Mouse (Mus musculus) G1E (cell line): ENCODE data around the gene Ebp. TPM values are rescaled to one million over a fixed set of nuclear protein-coding genes. Genes with fewer than 3 reads are reported as not detected.

ENCODE experiments used
- ATAC-seq: 2 replicates; pipeline ENCODE4 v1.8.0; 2016; ENCODE audit warnings: mild to moderate bottlenecking; ENCODE audit not compliant: insufficient number of reproducible peaks, poor library complexity, low FRiP score, severe bottlenecking; ENCODE audit errors: extremely low read depth
- DNase-seq: peaks from one replicate; pipeline ENCODE4 v3.0.0; 2012; ENCODE audit warnings: low spot score
- H3K27me3 ChIP-seq: 2 replicates; pipeline ENCODE4 v1.6.1; 2012; ENCODE audit warnings: mild to moderate bottlenecking, low read length, inconsistent platforms; ENCODE audit not compliant: insufficient read depth
- H3K36me3 ChIP-seq: replicated peaks from 2 replicates; pipeline ENCODE3; 2012; ENCODE audit warnings: mild to moderate bottlenecking, inconsistent platforms
- H3K4me1 ChIP-seq: 2 replicates; pipeline ENCODE4 v1.6.1; 2012; ENCODE audit warnings: low read depth, low read length, inconsistent platforms, mixed read lengths; ENCODE audit not compliant: insufficient read depth
- H3K4me3 ChIP-seq: 2 replicates; pipeline ENCODE4 v1.5.1; 2012; ENCODE audit warnings: low read depth, mild to moderate bottlenecking, inconsistent platforms, low read length, moderate library complexity, mixed read lengths
- H3K9me3 ChIP-seq: replicated peaks from 2 replicates; pipeline ENCODE4 v1.6.1; 2012; ENCODE audit warnings: inconsistent platforms
- CTCF ChIP-seq: IDR thresholded peaks from 2 replicates; pipeline ENCODE4 v1.5.1; 2012; ENCODE audit warnings: low read depth, low read length, inconsistent platforms, mixed read lengths
- GATA1 ChIP-seq: IDR thresholded peaks from 2 replicates; pipeline ENCODE4 v1.6.1; 2012; ENCODE audit warnings: borderline replicate concordance, low read length, inconsistent platforms, mixed read lengths
- GATA2 ChIP-seq: IDR thresholded peaks from 2 replicates; pipeline ENCODE4 v1.6.1; 2012; ENCODE audit warnings: low read depth, low read length, inconsistent platforms, borderline replicate concordance
- POLR2AphosphoS5 ChIP-seq: IDR thresholded peaks from 2 replicates; pipeline ENCODE4 v1.6.1; 2012; ENCODE audit warnings: low read depth, low read length, inconsistent platforms; ENCODE audit not compliant: insufficient replicate concordance
- TAL1 ChIP-seq: conservative IDR thresholded peaks from 2 replicates; pipeline ENCODE4 v1.6.1; 2012; ENCODE audit warnings: low read depth, low read length, inconsistent platforms, mixed read lengths
- polyA plus RNA-seq: library from polyadenylated mRNA; stranded (reverse); fragments of >175 nt; gene quantifications from 2 replicates; pipeline ENCODE4 v1.2.3, GENCODE M21; 2012
- total RNA-seq, 2 experiments: library from RNA; stranded (forward) in 1 of 2; stranded (reverse) in 1 of 2; fragments of 200-1000 nt in 1 of 2; fragments of >200 nt in 1 of 2; fragmentation: Nextera tagmentation in 1 of 2; gene quantifications; 2 replicates each; pipeline ENCODE4 v1.2.3; 2014 to 2017

Ebp gene
- total and polyA plus RNA-seq, 3 experiments: 2.3 to 52.7 (median 17.1) TPM

DNA sequence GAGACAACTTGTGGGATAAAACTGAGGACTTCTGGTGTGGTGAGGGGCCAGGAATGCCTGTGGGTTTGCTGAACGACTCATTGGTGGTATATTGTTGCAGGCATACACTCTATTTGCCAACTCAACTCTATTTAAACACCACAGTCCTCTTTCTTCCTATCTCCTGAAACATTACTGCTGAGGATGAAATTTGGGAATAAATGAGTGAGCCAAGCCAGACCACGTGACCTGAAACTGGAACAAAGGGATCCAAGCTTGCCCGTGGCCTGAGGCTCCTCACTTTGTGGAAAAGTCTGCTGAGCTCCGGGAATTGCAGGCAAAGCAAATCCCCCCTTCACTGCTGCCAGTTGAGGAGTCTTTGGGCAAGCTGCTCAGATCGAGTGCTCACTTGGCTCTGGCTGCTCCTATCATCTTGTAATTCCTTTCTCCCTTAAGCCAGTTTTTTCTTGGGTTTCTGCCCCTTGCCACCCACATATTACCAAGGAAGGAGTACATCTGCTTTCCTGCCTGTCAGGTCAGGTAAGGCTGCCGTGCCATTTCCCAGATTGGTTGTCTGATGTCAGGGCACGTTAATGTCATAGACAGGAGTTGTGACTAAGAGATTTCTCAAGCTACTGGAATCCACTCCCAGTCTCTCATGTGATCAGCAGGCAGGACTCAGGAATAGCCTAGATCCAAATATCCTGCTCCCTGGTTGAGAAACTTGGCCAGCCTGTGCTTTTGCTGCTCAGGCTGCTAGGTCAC lies 29.5 kb upstream of the Ebp start:
- TF ChIP-seq CTCF: no peak

GRCm38 (mm10) chrX:8222296-8222677 lies 29.0 kb upstream of the Ebp start:
- no peaks in the 10 kb centered on the region for H3K36me3 ChIP-seq
- peaks cover 56% of the 10 kb centered on the region for H3K4me1 ChIP-seq
- H3K4me3 ChIP-seq: no peak overlapping the region
- TF ChIP-seq POLR2AphosphoS5: no peak
- no peak for TF ChIP-seq TAL1
- no peak for TF ChIP-seq GATA1
- no peak for TF ChIP-seq GATA2
- no peak for TF ChIP-seq CTCF
- peaks cover 17% of the 10 kb centered on the region for H3K27me3 ChIP-seq
- ATAC-seq (no peak), DNase-seq (no peak)
- H3K9me3 ChIP-seq: no peaks in the 10 kb centered on the region

More for the DNA sequence above, 29.5 kb upstream of the Ebp start:
- peaks cover 11% of the 10 kb centered on the region for H3K27me3 ChIP-seq
- DNase-seq: no peak
- no peak overlapping the region for H3K4me3 ChIP-seq
- no peaks in the 10 kb centered on the region for H3K9me3 ChIP-seq
- no peaks in the 10 kb centered on the region for H3K36me3 ChIP-seq
- no peak for ATAC-seq
- H3K4me1 ChIP-seq: peaks cover 55% of the 10 kb centered on the region

- DNase-seq: no peak
- ATAC-seq: no peak
- H3K4me1 ChIP-seq: peaks cover 50% of the 10 kb centered on the region
- no peak for TF ChIP-seq GATA2
- TF ChIP-seq POLR2AphosphoS5: no peak
- no peak for TF ChIP-seq GATA1
- TF ChIP-seq TAL1: no peak
- H3K36me3 ChIP-seq: no peaks in the 10 kb centered on the region
- no peaks in the 10 kb centered on the region for H3K9me3 ChIP-seq
- no peak overlapping the region for H3K4me3 ChIP-seq
- H3K27me3 ChIP-seq: peaks cover 17% of the 10 kb centered on the region
Measured at GRCm38 (mm10) chrX:8219651-8220050, 26.3 kb upstream of the Ebp start.

- Histone ChIP-seq H3K27me3 (peaks cover 17% of the 10 kb centered on the region), H3K4me3 (no peak overlapping the region), H3K4me1 (peaks cover 40% of the 10 kb centered on the region), H3K9me3 (no peaks in the 10 kb centered on the region), H3K36me3 (no peaks in the 10 kb centered on the region)
- TF ChIP-seq CTCF (no peak), TAL1 (no peak), GATA2 (no peak), GATA1 (no peak), POLR2AphosphoS5 (no peak)
- ATAC-seq (no peak), DNase-seq (no peak)
Measured at GRCm38 (mm10) chrX:8218114-8218513, 24.8 kb upstream of the Ebp start.

GRCm38 (mm10) chrX:8217383-8217782 lies 24.1 kb upstream of the Ebp start:
- ATAC-seq (no peak), DNase-seq (no peak)
- TF ChIP-seq CTCF: no peak
- TF ChIP-seq GATA2: no peak
- no peak for TF ChIP-seq GATA1
- TF ChIP-seq POLR2AphosphoS5: no peak
- no peak for TF ChIP-seq TAL1
- Histone ChIP-seq H3K27me3 (peaks cover 14% of the 10 kb centered on the region; the same call in 1 of the 2 replicates), H3K4me3 (no peak overlapping the region), H3K9me3 (no peaks in the 10 kb centered on the region), H3K4me1 (peaks cover 32% of the 10 kb centered on the region), H3K36me3 (no peaks in the 10 kb centered on the region)

DNA sequence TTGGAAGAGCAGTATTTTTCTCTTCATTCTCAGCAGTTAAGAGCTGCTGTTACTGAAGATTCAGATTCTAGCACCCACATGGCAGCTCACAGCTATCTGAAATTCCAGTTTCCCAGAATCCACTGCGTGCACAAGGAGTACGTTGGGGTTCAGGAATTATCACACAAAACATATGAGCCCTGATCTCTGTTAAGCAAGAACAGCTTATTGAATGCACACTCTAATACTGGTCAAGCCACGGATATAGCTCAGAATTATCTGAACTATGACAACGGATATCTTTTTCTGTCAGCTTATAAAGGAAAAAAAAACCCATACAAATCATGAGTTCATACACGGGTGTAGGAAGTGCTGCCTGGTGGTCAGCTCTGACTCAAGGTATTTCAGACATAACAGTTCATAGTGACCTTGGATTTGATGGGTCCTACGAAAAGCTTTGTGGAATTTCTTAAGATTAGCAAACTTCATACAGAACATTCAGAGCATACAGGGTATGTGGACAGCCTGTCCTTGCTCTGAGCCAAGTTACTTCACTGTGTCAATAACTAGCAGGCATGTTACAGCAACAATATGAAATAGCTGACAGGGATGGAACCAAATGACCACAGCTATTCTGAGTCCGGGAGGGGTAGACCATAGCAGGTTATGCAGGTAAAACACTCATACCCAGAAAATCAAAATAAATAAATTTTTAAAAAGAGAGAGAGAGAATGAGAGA lies 18.3 kb upstream of the Ebp start:
- no peaks in the 10 kb centered on the region for H3K9me3 ChIP-seq
- no peak for DNase-seq
- H3K4me3 ChIP-seq: no peak overlapping the region
- ATAC-seq: no peak
- no peaks in the 10 kb centered on the region for H3K27me3 ChIP-seq
- TF ChIP-seq POLR2AphosphoS5 (no peak), GATA1 (no peak), CTCF (no peak), GATA2 (no peak), TAL1 (no peak)
- H3K36me3 ChIP-seq: no peaks in the 10 kb centered on the region
- peaks cover 16% of the 10 kb centered on the region for H3K4me1 ChIP-seq
